Mouse (Mus musculus) heart, embryonic 14.5 days (tissue): ENCODE data around the gene Slc4a1ap. TPM values are rescaled to one million over a fixed set of nuclear protein-coding genes. Genes with fewer than 3 reads are reported as not detected.

ENCODE experiments used
- polyA plus RNA-seq: library from polyadenylated mRNA; unstranded; fragments of >200 nt; fragmentation: Nextera tagmentation; extraction: Ambion mirVana; gene quantifications from 2 replicates; pipeline ENCODE4 v1.2.1, GENCODE M21; 2014

Slc4a1ap gene
- polyA plus RNA-seq, 1 experiment from 2014 or later: 17.6 TPM

Other genes with a start within 250 kb of the Slc4a1ap start
- gene Ift172, start 235.9 kb upstream of the Slc4a1ap start, polyA plus RNA-seq: 22.3 and 28.5 TPM in 2 replicates
- 21.7 and 22.8 TPM in 2 replicates for gene Fndc4, start 230.9 kb upstream of the Slc4a1ap start, polyA plus RNA-seq
- not detected in 2 replicates for gene Gckr, start 229.6 kb upstream of the Slc4a1ap start, polyA plus RNA-seq
- 32.7 and 34.4 TPM in 2 replicates for gene Zfp512, start 74.6 kb upstream of the Slc4a1ap start, polyA plus RNA-seq
- not detected in 2 replicates for gene 4930548H24Rik, start 41.3 kb upstream of the Slc4a1ap start, polyA plus RNA-seq
- gene Gpn1, start 32.3 kb upstream of the Slc4a1ap start, polyA plus RNA-seq: 37.9 and 38.8 TPM in 2 replicates
- gene Supt7l, start 812 bp downstream of the Slc4a1ap start, polyA plus RNA-seq: 16.7 and 16.9 TPM in 2 replicates
- 435 and 456 TPM in 2 replicates for gene Mrpl33, start 69.9 kb downstream of the Slc4a1ap start, polyA plus RNA-seq
- gene Rbks, start 170.6 kb downstream of the Slc4a1ap start, polyA plus RNA-seq: 3.6 and 4.5 TPM in 2 replicates
- 37.3 and 47.8 TPM in 2 replicates for gene Babam2, start 170.7 kb downstream of the Slc4a1ap start, polyA plus RNA-seq